Mouse (Mus musculus) thymus, postnatal 14 days (tissue): ENCODE measurements around the gene Lrrc74b.
A peak's percentile ranks its signal among the peaks of the same experiment; 100 is the strongest.
"Not testable (repeated sequence)": the region's sequence is repeated elsewhere in the genome, so short reads cannot be mapped to it uniquely, and the experiment has no call there.

ENCODE experiments used
- DNase-seq: peaks from one replicate; pipeline ENCODE4 v3.0.0; 2021

The Lrrc74b gene

DNA sequence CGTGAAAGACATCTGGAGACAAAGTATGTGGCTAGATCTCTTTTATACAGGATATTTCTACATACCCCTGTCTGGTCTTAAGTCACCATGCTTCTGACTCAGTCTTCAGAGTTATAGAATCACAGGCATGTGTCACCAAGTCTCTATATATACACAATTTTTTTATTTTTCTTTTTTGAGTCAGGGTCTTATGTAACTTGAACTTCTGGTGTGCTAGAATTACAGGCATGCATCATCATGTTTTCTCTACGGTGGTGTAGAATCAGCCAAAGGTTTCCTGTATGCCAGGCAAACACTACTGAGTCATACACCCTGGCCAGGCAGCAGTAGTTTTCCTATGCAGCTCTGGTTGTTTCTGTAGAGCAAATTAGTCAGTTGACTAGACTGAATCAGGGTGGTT lies 18.4 kb downstream of the Lrrc74b start:
- DNase-seq, result no peak

DNA sequence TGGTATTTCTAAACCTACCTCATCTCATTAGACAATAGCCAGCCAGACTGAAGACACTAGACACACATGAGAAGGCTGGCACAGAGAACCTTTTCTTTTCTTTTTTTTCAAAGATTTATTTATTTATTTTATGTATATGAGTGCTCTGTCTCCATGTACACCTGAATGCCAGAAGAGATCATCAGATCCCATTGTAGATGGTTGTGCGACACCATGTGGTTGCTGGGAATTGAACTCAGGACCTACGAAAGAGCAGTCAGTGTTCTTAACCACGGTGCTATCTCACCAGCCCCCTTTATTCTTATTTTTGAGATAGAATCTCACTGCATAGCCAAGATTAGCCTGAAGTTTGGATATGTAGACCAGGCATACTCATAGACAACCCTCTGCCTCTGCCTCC lies 24.5 kb downstream of the Lrrc74b start:
- peak; percentile 44 for DNase-seq

DNA sequence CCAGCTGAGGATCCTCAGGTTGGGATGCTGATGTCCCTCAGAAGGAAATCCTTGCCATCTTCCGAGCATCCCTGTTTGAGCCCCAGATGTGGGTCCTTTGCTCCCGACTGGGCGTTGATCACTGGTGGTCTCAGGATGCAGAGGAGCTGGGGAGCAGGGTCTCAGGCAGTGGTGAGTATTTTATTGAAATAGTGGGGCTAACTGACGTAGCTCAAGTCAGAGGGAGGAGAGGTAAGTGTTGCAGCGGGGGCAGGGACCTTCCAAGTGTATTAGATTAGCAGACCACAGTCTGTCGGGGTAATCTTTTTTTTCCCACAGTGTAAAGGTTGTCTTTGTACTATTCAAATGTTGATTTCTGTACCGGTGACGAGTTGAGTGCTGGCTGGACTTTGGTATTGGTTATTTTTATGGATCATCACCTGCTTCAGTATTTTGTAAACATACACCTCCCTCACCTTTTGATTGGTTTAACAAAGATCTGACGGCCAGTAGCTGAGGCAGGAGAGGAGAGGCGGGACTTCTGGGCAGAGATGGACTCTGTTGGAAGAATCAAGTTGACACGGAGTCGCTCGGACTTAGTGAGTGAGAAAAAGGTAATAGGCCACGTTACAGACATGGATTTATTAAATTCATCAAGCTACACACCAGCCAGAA lies 28.2 kb downstream of the Lrrc74b start:
- no peak for DNase-seq

DNA sequence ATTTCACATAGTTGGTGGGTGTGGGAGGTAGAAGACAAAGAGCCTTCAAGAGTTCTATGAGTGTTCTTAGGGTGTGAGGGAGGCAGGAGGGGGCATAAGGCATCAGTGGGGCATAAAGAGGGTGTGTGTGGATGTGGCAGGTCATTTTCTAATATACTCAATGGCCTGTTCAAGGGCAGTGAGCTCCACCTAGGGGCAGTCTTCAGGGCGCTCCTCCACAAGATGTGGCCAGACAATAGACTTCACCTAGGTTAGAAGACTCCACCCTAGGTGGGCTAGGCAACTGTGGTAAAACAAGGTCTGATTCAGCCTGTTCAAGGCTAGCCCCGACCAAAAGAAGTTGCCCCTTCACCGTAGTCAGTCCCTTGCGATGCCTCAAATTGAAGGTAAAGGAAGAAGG lies 28.8 kb downstream of the Lrrc74b start:
- DNase-seq, result no peak

DNA sequence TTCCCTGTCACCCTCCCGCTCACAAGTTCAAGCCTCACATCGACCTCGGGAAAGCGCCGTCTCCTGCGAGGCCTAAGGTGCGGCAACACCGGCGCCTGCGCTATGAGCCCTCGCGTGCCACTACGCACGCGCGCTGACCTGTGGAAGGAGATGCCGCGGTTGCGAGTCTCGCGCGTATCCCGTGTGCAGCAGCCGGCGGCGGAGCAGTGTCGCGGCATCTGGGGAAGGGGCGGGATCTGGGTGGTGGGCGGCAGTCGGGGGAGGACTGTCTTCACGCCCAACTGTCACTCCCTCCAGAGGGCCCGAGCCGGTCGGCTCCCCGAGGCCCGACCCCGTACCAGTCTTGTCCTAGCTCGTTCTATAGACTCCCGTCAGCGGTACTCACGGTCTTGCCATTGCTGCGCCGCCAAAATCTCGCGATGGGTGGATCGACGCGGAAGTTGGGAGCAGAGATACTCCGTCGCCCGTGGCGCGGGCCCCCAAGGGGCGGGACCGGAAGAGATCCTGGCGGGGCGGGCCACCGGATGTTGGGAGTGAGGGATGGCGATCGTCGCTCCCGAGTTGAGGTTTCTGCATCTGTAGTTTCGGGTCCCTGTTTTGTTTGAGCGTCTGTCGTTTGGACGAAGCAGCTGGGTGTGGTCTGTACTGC lies 30.3 kb downstream of the Lrrc74b start, which contains the start of gene Thap7:
Gene Thap7 (minus strand): TSS at position 497 of the 649 bp plus-strand sequence.
- peak; percentile 98 for DNase-seq

DNA sequence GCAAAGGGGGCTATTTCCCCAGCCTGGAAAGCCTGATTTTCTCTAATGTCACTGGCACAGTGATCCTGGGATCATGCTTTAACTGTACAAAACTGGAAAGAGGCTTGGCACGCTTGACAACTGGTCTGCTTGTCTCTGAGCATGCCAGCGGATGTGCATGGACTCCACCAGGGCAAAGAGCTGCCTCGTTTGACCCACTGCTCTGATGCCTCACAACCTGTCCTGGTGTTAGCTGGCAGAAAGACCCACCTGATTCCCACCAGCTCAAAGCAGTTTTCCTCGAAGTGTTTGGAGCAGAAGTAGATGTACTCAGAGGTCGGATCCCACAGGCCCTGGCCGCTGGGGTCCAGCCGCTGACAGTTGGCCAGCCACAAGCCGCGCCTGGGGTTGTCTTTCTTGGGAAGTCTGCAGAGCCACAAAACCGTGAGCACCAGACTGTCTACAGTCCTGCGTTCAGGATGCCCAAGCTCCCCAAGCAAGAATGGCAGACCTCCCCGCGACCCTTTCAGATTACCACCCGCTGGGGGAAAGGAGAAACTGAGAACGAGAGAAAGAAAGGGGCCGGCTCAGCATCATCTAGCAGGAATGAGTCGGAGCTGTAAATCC lies 31.0 kb downstream of the Lrrc74b start:
- no peak for DNase-seq

DNA sequence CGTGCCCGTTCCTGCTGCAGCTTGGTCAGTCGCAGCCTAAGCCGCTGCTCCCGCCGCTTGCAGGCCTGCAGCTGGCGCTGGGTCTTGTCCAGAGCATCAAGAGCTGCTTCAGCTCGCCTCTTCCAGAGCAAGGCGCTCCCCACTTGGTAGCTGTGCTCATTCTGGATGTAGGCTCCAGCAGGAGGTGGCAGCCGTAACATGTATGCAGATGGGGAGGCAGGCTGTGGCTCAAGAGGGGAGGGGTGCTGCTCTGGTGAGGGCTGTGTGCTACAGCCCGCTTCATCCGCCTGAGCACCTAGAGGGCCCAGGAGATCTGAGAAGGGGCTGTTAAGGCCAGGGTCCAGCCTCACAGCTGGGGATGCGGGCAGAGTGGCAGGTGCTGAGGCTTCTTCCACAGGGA lies 32.8 kb downstream of the Lrrc74b start:
- no peak for DNase-seq

DNA sequence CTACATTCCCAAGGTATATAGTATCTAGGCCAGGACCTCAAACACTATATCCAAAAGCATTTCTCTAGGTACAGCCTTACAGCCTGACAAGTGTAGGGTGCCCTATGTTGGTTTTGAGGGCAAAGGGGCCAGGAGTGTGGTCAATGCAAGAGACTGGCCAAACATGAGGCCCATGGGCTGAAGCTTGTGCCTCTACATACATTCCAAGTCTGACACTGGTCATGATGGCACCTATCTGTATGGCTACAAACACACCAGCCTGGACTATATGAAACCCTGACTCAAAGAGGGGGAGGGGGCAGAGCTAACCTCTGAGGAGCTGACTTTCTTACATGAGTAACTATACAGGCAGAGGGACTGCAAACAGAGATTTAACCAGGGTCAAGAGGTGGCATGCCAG lies 33.4 kb downstream of the Lrrc74b start:
- no peak for DNase-seq

DNA sequence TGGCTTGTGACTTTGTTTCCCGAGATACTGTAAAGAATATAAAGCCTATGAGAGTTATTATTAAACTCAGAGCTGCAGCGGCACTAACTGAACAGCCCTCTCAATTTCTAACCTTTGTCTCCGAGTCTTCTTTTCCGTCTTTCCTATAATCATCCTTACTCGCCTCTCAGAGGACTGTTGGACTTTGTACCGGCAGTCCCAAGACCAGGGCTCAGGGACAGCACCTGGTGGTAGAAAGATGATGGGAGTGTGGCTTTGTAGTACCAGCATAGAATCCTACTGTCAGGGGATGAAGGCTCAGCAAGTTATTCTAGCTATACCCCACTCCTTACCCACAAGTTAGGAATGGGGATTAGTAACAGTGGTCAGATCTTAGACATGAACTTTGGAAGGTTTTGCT lies 34.8 kb downstream of the Lrrc74b start:
- no peak for DNase-seq

DNA sequence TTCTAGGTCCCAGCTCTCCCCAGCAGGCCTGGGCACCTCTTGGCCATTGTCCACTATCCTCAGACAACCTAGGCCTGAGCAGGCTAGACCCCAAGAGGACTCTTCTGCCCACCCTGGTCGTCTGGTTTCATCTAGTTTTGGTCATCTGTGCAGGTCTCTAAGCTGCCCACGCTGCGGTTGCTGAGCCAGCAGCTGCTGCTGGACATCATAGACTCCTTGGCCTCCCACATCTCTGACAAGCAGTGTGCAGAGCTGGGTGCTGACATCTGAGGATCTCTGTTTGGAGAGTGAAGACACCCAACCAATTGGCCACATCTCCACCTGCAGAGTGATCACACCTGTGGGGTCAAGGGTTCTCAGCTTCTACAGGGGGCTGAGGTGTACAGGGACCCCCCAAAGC lies 35.5 kb downstream of the Lrrc74b start:
- DNase-seq, result no peak

DNA sequence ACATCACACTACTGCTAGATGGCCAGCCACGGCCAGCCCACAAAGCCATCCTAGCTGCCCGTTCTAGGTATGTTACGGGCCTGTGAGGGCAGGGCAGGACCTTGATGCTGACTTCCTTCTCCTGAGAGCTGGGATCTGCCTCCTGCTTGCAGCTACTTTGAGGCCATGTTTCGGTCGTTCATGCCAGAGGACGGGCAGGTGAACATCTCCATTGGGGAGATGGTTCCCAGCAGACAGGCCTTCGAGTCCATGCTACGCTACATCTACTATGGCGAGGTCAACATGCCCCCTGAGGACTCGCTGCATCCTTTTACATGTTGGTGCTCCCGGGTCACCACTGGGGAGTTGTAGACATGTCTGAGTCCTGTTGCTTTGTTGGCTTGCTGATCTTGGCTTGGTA lies 36.9 kb downstream of the Lrrc74b start:
- DNase-seq, result no peak

DNA sequence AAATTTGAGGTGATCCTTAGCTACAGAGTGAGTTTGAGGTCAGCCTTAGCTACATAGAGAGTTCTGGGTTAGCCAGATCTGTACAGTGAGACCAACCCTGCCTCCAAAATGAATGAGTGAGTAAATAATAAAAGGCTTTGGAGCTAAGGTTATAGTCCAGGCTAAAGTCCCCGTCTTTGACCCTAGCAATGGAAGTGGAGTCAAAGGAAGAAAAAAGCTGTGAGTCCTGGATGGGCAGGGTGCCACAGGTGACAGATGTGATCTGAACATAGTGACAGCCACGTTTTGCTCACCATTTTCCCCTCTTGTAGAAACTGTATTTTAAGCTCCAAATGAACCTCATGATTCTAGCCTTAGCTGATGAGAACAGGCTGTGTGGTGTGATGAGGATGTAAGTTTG lies 42.1 kb downstream of the Lrrc74b start:
- DNase-seq, result no peak

DNA sequence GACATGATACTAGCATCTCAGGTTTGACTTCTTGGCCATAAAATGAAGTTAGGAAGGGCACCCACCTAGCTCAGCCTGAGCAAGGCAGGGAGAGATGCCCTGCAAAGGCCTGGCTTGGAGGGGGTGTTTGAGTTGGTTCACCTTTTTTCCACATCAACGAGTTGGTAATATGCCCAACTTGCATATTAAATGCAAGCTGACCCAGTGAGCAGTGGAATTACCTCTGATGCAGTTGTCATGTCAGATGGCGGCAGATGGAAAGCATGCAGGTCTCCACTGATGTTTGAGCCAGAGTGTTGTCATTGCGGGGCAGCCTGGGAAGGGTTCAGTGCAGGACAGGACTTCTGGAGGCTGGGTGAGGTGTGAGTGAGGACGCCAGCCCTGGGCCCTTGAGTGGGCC lies 49.6 kb downstream of the Lrrc74b start:
- DNase-seq, result no peak

DNA sequence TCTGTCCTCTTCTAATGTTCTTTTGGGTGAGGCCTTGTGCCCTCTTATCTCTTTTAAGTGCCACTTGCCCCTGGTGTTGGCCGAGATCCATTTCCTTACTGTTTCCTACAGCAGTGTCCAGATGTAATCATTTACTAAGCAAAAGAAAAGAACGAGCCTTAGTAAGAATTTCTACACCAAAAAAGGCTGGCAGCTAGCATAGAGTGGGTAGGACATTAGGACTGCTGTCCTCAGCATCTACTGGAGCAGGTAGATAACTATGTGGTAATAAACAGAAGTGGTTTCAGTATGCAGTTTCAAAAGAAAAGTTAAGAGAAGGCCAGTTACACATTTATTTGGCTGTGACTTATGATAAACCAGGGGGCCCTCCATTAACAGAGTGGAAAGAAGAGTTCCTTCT lies 50.4 kb downstream of the Lrrc74b start:
- no peak for DNase-seq

DNA sequence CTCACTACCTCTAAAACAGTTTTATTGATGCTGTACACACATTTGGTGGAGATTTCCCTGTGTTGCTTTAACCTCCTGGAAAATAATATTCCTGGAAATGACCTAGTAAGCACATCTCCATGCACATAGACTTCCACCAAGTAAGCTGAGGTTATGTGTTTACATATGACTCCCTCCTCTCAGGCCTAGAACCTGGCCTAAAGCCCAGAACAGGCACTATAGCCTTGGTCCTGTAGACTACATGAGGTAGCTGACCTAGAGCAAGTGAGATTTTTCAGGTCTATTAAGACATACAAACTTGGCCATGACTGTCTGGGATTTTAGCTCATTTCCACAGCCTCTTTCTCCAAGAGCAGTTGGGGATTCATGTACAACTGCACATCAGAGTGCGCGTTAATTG lies 50.9 kb downstream of the Lrrc74b start:
- DNase-seq, result no peak

DNA sequence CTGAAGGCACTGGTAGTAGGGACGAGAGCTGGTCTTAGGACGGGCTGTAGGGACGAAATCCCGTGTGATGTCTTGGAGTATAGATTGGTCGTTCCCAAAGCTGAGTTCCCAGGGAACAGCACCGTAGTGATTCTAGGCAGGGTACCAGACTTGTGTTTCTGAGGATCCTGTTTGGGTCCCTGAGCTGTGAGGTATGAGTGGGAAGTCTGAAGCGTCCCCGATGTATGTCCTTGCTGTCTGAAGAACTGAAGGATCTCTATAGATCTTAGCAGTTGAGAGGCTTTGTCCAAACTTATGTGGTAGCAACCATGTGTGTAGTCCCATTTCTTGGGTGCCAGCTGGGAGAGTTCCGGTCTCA lies 51.8 kb downstream of the Lrrc74b start:
- no peak for DNase-seq

DNA sequence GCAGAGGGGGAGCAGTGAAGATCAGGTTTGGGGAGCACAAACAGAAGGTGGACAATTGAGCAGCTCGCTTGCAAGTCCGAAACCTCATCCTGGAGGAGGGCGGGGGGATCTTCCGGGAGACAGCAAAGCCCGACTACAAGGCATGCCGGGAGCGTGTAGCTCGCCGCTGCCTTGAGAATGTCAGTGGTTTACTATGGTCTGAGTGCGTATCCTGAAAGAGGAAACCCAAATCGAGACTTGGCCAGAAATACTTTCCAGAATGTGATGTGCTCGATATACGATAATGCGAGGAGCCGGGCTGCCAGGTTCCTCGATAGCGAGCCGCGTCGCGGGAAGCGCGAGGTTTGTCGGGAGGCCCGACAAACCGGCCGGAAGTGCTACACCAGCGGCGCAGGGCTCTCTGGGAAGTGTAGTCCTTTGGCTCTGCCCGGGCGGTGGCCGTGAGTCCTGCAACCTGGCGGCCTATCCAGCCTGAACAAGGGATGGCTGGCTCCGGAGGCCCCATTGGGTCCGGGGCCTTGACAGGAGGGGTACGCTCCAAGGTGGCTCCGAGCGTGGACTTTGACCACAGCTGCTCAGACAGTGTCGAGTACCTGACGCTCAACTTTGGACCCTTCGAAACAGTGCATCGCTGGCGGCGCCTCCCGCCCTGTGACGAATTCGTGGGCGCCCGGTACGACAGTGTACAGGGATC lies 52.4 kb downstream of the Lrrc74b start, which contains the start of gene Lztr1:
Gene Lztr1 (plus strand): TSS at position 143 of the 694 bp plus-strand sequence.
- DNase-seq, result peak; percentile 89

DNA sequence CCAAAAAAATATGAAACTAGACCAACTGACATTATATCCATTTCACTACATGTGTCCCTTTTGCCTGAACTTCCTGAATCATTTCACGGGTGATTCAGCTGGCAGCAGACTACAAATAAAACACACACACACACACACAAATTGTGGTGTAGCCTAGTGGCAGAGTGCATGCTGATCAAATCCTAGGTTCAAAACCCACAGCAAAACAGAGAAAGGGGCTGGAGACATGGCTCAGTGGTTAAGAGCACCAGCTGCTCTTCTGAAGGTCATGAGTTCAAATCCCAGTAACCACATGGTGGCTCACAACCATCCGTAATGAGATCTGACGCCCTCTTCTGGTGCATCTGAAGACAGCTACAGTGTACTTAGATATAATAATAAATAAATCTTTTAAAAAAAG lies 53.0 kb downstream of the Lrrc74b start:
- DNase-seq, result not testable (repeated sequence)

DNA sequence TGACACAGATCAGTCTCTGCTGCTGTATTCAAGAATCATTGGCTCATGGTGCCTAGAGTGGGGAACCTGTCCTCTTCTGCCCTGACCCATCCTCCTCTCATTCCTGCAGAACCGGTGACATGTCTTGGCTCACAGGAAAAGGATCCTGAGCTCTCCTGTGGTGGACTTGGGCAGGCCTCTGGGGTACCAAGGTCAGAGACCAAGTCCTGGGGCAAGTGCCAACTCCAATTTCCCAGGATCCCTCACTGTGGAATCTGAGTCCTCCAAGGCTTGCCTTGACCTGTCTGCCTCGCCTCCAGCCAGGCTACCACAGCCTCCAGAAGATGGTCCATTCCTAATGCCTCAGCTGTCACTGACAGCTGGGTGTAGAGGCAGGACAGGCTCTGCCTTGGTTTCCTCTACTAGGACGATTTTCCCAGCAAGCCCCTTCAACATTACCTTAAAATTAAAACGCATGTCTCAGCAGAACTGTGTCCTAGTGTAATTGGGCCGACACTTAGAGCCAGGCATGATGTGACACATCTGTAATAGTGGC lies 54.0 kb downstream of the Lrrc74b start:
- no peak for DNase-seq

DNA sequence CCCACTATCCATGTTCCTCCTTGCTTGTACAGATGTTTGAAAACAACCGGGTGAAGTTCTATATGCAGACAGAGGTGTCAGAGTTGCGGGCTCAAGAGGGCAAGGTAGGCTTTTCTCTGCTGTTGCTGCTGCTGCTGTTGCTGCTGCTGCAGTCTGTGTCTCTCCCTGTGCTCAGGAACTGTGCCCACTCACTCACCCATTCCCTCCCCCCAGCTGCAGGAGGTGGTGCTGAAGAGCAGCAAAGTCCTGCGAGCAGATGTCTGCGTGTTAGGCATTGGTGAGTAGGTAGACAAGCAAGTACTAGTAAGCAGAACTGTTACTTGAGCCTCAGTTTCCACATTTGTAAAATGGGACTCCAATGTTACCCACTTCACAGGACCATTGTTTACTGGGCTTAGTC lies 58.4 kb downstream of the Lrrc74b start:
- DNase-seq, result no peak

DNA sequence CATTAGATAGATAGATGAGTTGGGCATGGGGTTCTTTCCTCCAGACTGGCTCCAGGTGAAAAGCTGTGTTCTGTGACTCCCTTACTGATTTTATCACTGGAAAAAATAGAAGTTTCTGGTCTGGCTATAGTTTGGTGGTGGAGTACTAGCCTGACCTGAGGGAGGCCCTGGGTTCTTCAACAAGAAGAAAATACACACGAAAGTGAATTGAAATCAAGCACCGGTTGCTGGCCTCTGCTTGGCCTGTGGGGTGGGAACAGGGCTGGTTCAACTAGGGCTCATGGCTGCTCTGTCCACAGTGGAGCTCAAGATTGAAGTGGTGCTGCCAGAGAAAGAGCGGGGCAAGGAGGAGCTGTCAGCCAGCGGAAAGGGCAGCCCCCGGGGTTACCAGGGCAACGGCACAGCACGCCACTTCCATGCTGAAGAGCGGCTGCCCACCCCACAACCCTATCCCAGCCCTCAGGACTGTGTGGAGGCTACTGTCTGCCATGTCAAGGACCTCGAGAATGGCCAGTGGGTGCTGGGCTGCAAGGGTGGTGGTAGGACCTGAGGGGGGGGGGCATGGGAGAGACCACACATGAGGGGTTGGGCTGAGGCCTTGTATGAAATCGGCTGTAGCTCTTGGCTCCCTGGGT lies 61.7 kb downstream of the Lrrc74b start:
- DNase-seq, result no peak

DNA sequence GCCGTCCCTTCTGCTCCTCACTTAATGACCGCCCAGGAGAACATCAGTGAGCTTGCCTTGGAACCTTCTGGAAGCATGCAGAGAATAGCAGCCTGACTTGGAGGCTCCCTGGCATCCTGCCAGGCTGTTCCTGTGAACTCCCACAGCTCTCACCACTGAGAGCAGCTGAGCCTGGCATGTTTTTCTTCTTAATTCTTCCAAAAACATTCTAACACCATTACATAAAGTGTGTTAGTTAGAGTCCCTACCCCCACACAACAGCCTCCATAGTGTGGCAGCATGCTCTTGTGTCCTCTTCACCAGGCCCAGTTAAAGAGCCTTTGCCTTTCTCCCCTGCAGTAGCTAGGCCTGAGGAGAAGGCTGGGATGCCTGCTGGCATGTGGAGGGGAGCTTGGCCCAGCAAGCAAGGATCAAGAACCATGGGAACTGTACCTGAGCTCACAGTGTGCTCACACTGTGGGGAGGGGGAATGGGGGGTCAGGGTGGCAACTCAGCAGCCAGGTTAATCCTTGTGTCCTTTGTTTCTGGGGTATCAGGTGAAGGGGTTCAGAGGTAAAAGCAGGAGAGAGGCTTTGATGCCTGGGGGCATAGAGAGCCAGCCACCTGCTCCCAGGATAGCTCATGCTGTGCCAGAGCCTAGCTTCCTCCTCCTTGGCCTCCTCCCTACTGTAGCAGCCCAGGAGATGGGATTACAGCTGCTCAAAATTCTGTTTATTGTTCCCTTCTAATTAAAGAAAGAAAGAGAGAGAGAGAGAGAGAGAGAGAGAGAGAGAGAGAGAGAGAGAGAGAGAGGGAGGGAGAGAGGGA lies 64.3 kb downstream of the Lrrc74b start:
- no peak for DNase-seq
